Mouse (Mus musculus): ENCODE measurements around the gene Zbtb42.

The Zbtb42 gene

DNA sequence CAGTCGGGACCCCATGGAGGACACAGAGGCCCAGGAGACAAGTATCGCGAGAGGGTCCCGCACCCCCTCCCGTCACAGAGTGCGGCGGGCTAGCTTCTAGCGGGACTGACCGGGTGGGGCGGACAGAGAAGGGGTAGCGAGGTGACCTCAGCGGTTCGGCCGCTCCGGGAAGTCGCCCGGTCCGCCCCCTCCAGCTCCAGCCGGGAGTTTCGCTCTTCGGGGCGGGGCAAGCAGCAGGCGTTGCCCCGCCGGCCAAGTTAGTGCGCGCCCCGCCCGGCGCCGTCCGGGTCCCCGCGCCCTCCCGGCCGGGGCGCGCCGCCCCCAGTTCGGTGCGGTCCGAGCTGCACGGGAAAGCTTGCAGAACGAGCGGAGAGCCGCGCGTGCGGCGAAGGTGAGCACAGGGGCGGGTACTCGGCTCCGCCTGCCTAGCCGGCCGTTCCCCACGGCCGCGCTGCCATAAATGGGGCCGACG is at the start of gene Zbtb42:
Gene Zbtb42 (plus strand): TSS at position 274 of the 472 bp plus-strand sequence.
- DNase-seq (ENCODE audit: extremely low spot score, low spot score) = peak; percentile 82

DNA sequence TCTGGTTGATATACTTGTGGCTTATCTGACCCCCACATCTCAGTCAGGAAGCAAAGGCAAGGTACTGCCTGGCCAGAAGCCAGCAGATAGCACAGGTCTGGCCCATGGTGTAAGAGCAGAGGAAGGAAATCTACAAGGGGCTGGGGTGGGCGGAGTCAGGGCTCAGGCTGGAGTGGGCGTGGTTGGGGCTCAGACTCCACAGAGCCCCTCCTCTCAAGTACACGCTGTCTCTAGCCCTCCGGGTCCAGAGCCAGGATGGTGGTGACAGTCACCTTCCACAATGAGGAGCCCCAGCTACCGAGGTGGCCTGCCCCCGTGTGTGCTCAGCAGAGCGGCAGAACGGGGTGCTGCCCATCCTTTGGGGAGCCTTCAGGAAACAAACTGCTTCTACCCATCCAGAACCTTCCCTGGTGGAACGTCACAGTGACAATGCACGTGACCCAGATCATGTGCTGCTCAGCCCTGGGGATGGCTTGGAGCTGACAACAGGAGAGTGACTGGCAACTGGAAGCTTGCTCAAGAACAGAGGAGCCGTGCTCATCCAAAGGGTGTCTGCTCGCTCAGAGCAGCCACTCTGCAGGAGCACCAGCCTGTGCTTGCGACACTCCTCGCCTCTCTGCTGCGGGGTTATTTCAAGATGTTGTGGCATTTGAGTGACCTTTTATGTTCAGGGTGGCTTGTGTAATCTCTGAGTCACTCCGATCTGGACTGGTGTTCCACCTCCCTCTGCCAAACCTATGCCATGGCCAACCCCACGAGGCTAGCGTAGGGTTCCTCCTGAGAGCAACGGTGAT is 49.5 kb upstream of the Zbtb42 start:
- DNase-seq (ENCODE audit: extremely low spot score, low spot score) = peak; percentile 56

DNA sequence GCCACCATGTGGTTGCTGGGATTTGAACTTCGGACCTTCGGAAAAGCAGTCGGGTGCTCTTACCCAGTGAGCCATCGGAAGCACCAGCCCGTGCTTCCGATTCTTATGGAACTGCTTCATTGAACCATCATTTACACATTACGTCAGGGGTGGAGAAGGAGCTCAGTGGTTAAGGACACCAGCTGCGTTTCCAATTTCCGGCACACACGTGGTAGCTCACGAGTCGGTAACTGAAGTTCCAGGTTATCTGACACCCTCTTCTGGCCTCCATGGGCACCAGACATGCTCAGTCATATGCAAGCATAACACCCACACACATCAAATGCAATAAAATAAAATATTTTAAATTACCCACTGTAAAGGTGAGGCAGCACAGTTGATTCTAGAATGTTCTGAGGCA is 48.6 kb upstream of the Zbtb42 start:
- no peak for DNase-seq (ENCODE audit: extremely low spot score, low spot score)

DNA sequence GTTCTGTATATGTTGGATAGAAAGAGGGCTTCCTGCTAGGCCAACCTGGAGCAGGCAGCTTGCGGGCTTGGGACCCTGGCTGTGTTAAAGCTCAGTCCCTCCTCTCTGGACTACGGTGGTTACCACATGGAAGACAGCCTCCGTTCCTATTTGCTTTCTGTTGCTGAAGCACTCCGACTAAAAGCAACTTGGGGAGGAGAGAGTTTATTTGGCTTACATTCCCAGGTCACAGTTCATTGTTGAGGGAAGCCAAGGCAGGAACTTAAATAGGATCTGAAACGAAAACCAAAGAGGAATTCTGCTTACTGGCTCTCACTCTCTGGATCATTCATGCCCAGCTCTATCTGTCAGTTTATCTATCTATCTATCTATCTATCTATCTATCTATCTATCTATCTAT is 47.8 kb upstream of the Zbtb42 start:
- no peak for DNase-seq (ENCODE audit: extremely low spot score, low spot score)

DNA sequence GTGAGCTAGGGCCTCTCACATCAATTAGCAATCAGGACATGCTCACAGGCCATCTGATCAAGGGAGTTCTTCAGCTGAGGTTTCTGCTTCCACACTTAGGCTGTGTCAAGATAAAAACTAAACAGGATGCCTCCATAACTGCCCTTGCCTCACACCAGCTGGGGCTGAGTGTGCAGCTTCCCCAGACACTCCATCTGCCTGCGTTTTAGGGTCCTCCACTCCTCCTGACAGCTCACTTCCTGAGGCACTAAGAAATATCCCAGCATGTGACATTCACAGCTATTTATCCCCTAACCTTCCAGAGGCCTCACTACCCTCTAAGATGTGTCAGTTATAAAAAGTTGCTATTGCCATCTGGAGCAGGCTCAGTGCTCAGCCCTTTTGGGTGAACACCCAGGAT is 47.2 kb upstream of the Zbtb42 start:
- DNase-seq (ENCODE audit: extremely low spot score, low spot score) = no peak

DNA sequence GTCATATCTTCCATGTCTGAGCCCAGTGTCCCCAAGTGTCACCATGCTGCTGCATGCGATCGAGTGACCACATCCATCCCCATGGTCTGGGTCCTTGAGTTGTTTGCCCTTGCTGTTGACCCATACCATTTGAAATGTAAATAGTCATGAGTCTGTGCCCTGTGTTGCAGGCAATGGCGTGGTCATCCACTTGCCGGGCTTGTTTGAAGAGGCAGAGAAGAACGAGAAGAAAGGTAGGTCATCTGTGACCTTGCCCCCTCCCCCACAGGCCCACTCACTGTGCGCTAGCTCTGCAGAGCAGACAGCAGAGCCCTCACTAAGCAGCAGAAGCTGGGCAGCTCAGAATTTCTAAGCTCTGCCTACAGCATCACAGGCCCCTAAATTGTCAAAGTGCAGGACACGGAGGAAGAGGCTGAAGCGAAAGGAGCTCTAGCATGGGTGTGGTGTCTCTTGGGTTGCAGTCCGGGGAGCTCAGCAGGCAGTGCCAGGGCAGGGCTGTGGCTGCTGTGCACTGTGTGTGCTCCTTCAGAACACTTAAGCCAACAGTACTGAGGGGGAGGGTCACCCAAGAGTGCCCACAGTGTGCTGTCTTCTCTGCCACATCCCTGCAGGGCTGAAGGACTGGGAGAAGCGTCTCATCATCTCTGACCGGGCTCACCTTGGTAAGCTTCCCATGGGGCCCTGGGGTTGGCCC is 46.4 kb upstream of the Zbtb42 start:
- DNase-seq (ENCODE audit: extremely low spot score, low spot score) = no peak

DNA sequence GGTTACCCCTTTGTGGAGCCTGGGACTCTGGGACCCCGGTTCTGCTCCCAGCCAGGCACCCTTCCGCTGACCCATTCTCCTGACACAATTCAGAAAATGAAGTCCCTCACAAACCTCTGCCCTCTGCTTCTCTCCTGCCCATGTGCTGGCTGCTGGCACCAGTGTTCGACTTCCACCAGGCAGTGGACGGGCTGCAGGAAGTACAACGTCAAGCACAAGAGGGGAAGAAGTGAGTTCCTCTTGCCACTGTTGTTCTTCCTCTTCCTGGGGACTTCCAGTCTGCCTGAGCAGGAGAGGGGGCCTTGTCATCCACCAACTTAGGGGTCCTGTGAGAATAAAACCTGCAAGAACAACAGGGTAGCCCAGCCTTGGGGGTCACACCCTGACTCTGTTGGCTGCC is 45.7 kb upstream of the Zbtb42 start:
- DNase-seq (ENCODE audit: extremely low spot score, low spot score) = no peak

DNA sequence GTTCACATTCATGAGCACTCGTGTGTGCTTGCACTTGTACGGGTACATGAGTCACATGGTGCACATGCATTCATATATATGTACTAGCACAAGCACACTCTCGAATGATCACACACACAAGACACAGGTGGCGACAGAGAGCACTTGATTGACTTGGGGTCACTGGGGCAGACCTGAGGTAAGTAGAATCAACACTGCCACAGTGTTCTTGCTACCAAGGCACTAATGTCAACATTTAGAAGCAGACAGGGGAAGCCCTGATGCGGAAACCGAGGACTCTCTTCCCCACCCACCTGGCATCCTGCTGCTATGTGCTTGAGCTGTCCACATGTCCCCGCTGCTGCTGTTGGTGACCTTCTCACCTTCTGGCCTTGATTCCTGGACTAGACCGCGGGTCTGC is 44.9 kb upstream of the Zbtb42 start:
- DNase-seq (ENCODE audit: extremely low spot score, low spot score) = no peak

DNA sequence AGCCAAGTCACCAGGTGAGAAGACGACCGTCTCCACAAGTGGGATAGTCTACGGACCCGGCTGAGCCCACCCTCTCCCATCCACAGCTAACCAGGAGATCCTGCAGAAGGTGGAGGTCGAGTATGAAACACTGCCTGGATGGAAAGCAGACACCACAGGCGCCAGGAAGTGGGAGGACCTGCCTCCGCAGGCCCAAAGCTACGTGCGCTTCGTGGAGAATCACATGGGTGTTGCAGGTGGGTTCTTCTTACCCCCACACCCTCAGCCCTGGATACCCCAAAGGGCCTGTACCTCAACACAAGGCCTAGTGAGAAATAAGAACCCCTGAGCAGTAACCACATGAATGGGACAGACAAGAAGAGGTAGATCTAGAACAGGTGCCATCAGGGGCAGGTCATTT is 39.1 kb upstream of the Zbtb42 start:
- no peak for DNase-seq (ENCODE audit: extremely low spot score, low spot score)

DNA sequence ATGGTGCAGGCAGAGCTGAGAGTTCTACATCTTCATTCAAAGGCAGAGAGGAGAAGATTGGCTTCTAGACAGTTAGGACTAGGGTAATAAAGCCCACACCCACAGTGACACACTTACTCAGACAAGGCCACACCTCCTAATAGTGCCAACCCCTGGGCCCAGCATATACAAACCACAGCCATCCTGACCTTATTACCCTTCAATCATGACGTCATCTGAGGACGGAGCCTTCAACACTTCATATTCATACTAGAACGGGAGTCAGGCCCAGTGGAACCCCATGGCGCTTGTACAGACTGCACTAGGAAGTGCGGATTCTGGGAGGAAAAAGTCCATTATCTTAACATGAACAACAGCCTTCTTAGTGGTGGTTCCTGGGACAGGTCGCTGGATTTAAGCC is 35.5 kb upstream of the Zbtb42 start:
- DNase-seq (ENCODE audit: extremely low spot score, low spot score) = no peak

DNA sequence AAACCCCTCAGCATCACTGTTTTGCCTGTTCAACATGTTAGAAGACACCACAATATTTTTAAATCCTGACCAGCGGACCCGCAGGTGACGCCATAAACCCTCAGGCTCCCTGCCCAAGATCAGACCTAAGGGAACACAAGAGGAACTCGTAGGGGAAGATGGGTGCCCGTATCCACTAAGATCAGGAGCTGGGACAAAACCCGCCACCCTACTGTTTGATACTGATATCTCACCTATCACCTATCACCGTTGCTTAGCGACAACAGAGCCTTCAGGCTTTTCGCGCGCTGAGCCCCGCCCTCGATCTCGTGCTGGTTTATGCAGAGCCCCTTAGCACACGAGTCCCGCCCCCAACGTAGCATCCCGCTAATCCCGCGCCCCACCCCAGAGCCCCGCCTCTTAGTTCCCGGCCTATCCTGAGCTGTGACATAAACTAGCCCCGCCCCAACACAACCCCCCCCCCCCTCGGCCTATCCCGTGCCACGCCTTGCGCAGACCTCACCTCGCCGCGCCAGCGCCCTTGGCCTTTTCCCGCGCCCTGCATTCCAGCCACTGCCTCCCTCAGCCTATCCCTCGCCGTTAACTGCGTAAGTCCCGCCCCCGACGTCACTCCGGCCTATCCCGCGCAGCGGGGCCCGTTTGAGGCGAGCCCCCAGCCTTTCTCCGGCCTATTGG is 34.3 kb upstream of the Zbtb42 start, which contains the start of gene Siva1:
Gene Siva1 (plus strand): TSS at position 500 of the 675 bp plus-strand sequence.
- DNase-seq (ENCODE audit: extremely low spot score, low spot score) = peak; percentile 96

DNA sequence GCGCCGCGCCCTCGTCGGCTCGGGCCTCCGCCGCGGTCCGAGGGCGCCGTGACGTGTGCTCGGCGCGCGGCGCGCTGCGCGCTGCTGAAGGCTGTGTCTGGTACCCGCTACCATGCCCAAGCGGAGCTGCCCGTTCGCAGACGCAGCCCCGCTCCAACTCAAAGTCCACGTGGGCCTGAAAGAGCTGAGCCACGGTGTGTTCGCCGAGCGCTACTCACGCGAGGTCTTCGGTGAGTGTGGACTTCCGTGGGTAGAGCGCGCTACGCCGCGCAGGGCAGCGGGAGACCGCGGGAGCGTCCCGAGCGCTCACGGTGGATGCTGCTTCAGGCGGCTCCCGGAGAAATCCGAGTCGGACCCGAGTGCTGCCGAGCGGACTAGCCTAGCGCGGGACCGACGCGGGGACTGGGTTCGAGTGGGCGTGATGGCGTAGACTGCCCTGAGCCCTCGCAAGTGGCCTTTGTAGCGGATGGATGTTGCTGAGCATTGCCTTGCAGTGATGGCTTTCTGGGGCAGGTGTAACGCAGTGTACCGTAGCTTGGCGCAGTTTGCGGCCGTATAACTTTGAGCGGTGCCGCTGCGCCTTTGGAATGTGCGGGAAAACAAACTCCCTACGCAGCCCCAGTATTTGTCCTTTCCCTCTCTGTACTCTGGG is 33.6 kb upstream of the Zbtb42 start:
- no peak for DNase-seq (ENCODE audit: extremely low spot score, low spot score)

DNA sequence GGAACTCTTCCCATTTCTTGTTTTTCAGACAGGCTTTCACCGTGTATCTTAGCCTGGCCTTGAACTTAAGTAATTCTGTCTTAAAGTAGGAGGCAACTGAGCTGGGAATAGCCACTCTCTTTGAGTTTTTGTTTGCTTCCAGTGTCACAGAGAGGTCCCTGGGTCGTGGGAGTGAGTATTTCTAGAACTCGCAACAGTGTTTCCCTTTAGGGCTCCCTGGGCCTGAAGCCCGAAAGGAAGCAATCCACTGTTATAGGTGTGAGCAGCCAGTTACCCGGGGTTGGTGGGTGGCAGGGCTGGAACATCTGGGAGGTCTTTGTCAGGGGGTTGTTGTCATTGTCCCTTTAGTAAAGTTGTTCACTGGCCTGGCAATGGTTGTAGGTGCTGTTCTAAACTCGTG is 32.5 kb upstream of the Zbtb42 start:
- DNase-seq (ENCODE audit: extremely low spot score, low spot score) = no peak

DNA sequence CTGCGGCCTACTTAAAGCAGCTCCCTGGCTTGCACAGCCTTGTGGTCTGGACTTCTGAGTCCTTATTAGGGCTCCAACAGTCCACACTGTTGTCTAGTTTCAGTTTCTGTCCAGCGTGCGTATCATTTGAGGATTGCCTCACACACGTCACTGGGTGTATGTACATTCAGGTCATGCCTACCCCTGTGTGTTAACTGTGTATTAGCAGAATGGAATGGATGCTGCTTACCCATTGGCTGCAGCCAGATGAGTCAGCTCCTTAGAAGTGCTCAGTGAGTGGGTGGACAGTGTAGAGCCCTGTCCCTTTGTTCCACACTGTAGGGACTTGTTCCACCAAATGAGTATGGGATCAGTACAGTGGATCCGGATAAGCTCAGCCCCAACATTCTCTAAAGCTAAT is 30.5 kb upstream of the Zbtb42 start:
- no peak for DNase-seq (ENCODE audit: extremely low spot score, low spot score)

DNA sequence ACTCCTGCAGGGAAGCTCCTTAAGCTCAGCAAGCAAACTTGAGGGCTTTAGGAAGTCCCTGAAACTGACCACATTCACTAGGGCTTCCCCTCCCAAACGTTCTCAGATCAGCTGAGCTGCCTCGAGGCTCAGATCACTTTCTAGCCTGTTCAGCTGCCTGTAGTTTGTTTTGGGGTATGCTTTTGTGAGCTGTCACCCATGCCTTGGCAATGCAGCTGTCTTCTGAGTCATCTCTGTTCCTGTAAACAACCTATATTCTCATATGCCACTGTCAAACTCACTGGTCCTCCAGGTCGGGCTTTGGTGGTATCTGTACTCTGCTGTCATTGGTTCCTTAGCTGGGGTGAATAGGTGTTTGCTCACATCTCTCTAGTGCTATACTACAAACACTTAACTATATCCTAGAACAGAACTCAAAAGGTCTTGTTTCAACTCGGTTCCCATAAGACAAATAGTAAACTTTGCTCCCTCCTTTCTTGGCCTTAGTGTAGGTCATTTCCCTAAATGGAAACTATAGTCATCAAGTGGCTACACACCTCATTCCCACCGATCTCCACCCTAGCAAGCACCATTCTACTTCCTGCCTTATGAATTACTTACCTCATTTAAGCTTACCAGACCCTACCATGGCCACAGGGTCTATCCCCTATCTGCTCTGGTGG is 26.7 kb upstream of the Zbtb42 start:
- DNase-seq (ENCODE audit: extremely low spot score, low spot score) = no peak

DNA sequence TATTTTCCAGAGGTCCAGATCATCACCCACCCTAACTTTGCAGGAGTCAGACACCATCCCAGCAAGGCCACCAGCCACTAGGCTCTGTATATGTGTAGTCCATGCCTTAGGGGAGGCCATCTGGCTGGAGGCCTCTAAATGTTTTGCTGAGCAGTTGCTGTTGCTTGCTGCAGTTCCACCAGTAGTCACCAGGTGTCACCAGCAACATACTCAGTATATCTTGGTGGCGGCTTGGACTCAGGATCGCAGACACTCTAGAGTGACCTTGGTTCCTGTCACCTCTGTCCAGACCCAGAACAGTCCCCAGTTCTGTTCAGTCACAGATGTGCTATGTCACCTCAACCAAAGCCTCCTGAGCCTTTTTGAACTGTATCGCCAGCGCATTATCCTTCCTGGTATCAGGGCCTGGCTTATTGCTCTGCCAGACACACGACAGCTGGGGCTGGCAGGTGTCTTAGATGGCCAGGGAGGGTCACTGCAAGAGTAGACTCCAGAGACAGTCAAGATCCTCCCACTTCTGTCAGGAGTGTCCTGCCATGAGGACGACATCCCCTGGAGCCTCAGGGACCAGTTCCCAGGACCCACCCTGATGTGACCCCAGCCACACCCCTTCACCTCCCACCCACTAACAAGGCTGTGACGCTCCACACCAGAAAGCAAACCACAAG is 25.3 kb upstream of the Zbtb42 start:
- DNase-seq (ENCODE audit: extremely low spot score, low spot score) = peak; percentile 81

DNA sequence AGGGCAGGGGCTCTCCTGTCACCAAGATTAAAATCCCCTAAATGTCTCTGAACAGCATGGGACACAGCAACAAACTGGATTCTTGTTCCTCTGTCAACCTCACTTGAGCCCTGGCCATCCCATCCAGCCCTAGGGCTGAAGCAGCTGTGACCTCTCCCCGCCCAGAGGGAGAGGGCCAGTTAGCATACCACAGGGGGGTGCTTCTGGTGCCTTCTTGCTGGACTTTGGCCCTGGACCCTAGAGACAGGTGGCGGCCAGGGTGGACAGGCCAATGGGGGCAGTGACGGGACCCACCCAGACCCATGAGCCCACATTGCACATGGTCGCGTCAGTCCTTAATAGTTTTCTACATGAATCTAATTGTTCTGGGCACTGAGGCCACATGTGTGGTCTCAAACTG is 24.6 kb upstream of the Zbtb42 start:
- DNase-seq (ENCODE audit: extremely low spot score, low spot score) = no peak

DNA sequence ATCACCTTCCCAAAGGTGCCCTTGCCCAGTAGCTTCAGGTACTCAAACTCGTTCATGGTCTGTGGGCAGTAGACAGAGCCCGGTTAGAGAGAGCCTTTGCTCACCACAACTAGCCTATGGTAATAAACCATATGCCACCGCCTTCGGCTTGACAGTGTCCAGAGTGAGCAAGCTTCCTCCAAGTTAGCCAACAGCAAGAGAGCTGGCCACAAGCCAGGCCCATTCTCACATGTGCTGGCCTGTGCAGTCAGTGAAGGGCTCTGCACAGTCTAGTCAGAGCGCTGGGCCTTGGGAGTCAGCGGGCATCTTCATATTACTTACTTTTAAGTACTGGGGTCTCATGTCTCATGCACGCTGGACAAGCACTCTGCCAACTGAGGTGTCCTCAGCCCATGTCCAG is 20.0 kb upstream of the Zbtb42 start:
- no peak for DNase-seq (ENCODE audit: extremely low spot score, low spot score)

DNA sequence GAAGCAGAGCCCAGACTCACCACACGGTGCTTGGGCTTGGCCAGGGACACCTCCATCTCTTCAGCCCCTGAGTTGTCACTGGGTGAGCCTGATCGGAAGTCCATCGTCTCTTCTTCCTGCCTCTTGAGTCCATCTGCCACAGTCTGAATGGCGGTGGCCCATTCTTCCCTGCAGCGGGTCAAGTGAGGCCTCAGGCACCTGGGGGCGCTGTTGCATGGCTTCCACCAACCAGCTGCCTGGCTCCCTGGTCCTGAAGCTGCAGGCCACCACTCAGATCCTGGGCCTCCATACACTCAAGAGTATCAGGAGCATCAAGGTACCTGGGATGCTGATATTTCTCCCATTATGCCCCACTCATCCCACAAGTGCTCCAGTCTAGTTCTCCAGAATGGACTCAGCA is 19.5 kb upstream of the Zbtb42 start:
- no peak for DNase-seq (ENCODE audit: extremely low spot score, low spot score)

DNA sequence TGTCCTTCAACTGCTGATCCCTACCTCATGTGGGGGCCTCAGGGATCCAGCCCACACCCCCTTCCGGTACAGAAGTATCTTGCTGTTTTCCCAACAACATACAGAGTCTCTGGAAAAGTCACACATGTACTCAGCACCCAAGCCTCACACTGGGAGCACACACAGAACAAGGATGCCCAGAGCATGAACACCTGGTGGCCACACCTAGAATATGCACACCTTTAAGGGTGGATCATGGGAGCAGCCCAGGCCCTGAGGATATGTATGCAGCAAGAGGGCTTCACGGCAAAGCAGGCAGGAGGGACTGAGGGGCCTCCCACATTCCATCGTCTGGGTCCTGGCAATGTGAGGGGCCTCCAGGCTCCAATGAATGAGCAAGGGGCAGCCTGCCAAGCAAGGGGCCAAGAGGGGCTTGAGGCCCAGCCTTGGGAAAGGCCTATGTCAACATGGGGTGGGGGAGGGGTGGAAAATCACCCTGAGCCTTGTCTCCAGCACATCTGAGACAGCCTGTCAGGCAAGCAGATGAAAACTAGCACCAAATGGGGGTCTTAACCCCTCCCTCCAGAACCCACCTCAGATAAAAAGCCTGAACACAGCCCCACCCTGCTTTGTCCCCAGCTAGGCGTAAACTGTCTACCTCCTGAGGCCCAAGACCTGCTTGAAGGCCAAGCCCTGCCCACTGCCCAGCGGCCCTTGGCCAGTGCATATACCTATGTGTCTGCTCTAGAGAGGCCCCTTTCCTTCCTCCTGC is 17.9 kb upstream of the Zbtb42 start:
- no peak for DNase-seq (ENCODE audit: extremely low spot score, low spot score)
